Mouse (Mus musculus) forebrain, embryonic 12.5 days (tissue): ENCODE measurements at regions not wholly inside any gene's neighbourhood (a gene's known extent, or its start where the extent isn't known, plus 50 kb on each side); places are given as distances from the start of the nearest gene placed in this dataset.

Experiments
- ATAC-seq: fragments of 200-750 bp; cut with Nextera tagmentation; 2 replicates; pipeline ENCODE4 v1.8.0; 2017; ENCODE audit warnings: moderate TSS enrichment; ENCODE audit not compliant: low FRiP score
- H3K27ac ChIP-seq: fragments of 300-500 bp; sonication (generic); 2 replicates; pipeline ENCODE4 v1.5.1; 2016; ENCODE audit warnings: mild to moderate bottlenecking
- H3K27me3 ChIP-seq: fragments of 300-500 bp; sonication (generic); 2 replicates; pipeline ENCODE4 v1.6.1; 2016; ENCODE audit warnings: mild to moderate bottlenecking
- H3K36me3 ChIP-seq: fragments of 300-500 bp; sonication (generic); replicated peaks from 2 replicates; pipeline ENCODE4 v1.6.1; 2016; ENCODE audit warnings: mild to moderate bottlenecking
- H3K4me1 ChIP-seq: fragments of 300-500 bp; sonication (generic); 2 replicates; pipeline ENCODE4 v1.6.1; 2016
- H3K4me2 ChIP-seq: fragments of 300-500 bp; sonication (generic); 2 replicates; pipeline ENCODE4 v1.6.1; 2016; ENCODE audit warnings: mild to moderate bottlenecking, moderate library complexity
- H3K4me3 ChIP-seq: fragments of 300-500 bp; sonication (generic); replicated peaks from 2 replicates; pipeline ENCODE4 v1.5.1; 2016; ENCODE audit warnings: mild to moderate bottlenecking
- H3K9ac ChIP-seq: fragments of 300-500 bp; sonication (generic); 2 replicates; pipeline ENCODE4 v1.6.1; 2016; ENCODE audit warnings: mild to moderate bottlenecking
- H3K9me3 ChIP-seq: fragments of 300-500 bp; sonication (generic); 2 replicates; pipeline ENCODE4 v1.6.1; 2016
- WGBS: fragments of 180-500 bp; shearing (Covaris S2); methylation state at CpG from one replicate; pipeline ENCODE4 v1.1.7; 2016; 5-methylcytosine and 5-hydroxymethylcytosine counted together

DNA sequence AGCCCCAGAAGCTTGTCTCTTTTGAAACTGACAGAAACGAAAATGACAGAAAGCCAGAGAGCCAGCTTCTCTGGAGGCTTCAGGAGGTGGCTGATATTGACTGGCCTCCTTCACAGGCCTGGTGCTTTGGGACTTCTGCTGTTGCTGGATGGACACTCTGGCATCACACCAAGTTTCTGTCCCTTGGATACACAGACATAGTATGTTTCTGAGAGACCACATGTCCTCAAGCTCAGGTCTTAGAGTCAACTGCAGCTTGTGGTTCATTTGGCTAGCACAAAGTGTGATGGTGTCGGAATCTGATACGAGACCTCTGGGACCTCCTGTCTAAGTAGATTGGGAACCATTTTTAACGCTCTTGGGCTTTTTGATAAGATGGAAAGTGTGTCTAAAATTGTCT, 502.0 kb downstream of the Sqor start:
- H3K4me2 ChIP-seq: no peak overlapping the region
- 83% methylated on average over 4 of the region's 4 CpGs for WGBS
- no peak overlapping the region for H3K27ac ChIP-seq
- ATAC-seq: no peak
- no peaks in the 10 kb centered on the region for H3K27me3 ChIP-seq
- H3K9ac ChIP-seq: no peak overlapping the region
- H3K4me1 ChIP-seq: no peaks in the 10 kb centered on the region
- H3K4me3 ChIP-seq: no peak overlapping the region
- no peaks in the 10 kb centered on the region for H3K36me3 ChIP-seq
- no peaks in the 10 kb centered on the region for H3K9me3 ChIP-seq

DNA sequence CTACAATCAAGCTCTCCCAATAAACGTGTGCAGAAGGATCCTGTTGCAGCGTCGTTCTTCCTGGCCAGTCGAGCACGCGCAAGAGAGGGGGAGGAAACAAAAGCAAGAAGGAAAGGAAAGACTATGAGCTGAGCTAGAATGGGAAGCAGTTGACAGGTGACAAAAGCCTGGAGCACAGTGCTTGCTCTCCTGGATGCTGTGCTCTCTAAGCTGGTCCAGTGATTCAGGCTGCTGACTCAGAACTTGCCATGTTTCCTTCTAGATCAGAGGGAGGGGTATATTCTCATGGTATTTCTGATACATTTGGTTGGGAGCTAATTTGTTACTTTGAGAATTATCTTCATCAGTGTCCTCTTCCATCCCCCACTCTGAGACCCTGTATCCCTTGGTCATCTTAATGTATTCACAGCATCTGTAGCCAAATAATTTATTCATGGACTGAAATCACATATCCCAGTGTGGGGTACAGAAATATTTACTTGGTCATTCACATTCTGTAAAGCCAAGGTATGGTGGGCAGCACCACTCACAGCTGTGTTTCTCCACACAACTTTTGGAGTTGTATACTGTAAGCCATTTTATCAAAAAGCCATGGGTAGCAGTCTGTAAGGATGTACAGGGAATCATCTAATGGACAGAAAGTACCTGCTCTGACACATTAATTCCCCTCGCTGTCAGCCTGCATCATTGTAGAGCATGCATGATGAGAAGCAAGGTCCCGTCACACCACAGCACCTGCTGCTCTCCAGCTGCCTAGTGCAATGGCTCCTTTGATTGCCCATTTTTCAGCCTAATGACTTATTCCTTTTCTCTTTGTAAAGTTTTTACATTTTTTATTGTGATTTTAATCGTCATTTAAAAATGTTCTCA, 510.1 kb downstream of the Sqor start:
- WGBS: 80% methylated on average over 9 of the region's 9 CpGs
- peak; percentile 53; the same call in 1 of the 2 replicates for ATAC-seq

DNA sequence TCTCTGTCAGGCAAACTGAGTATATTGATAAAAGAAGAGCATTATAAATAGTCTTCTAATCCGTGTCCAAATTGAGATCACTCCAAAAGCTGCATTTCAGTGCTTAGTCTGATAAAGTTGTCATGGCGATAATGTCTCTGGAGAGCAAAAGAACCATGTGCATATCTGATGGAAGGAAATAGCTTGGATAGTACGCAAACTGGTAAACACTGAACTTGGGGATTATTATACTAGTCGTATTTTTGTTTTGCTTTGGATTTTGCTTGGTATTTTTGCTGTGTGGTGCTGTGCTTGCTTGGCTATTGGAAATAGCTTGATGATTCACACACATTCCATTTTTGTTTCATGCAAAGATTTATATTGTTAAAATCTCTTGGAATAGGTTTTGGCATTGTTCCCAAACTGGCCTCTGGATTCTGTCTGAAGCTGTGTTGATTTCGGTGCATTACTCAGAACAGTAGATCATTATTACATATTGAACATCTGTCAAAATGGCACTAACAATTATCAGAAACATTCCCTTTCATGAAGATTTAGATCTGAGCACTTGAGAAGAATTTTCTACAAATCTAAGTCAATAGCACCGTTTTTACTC, 510.8 kb downstream of the Sqor start:
- H3K36me3 ChIP-seq: no peaks in the 10 kb centered on the region
- no peak; the same call in 1 of the 2 replicates for ATAC-seq
- 81% methylated on average over 6 of the region's 6 CpGs for WGBS

More for the DNA sequence above, 510.1 kb downstream of the Sqor start:
- no peak overlapping the region for H3K4me3 ChIP-seq
- no peak overlapping the region for H3K4me2 ChIP-seq
- no peak overlapping the region for H3K9ac ChIP-seq
- H3K27me3 ChIP-seq: no peaks in the 10 kb centered on the region
- no peaks in the 10 kb centered on the region for H3K36me3 ChIP-seq
- H3K27ac ChIP-seq: no peak overlapping the region
- H3K9me3 ChIP-seq: no peaks in the 10 kb centered on the region
- H3K4me1 ChIP-seq: no peaks in the 10 kb centered on the region

DNA sequence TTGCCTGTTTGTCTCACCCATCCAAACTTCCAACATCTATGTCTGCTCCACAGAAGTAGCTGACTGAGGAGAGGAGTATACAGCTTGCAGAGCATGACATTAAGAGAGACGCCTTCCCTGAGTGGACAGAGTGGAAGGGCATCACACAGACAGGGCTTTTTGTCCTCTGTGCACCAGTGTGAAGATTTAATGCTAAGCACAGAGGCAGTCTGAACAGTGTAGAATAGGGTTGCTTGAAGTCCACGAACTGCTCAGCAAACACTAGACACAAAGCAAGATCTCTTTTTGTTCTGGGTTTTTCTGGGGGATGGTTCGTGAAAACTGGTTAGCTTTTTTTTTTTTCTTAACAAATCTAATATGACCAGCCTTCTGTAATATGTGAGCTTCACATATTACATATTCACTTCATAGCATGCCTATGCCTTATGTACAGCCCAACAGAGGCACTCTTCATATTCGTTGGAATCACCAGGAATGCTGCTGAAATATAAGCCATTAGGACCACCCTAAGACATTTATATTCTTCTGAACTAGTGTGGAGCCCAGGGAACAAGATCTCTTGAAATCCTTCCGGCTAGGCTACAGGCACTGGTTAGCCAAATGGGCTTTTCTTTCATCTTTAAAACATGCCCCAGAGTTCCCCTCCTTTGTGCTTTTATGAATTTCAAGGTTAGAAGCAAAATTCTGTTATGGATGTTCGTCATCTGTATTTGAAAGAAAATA, 546.7 kb downstream of the Sqor start:
- ATAC-seq: no peak
- no peaks in the 10 kb centered on the region for H3K36me3 ChIP-seq
- 76% methylated on average over 6 of the region's 6 CpGs for WGBS
- no peak overlapping the region for H3K27ac ChIP-seq
- H3K27me3 ChIP-seq: no peaks in the 10 kb centered on the region
- H3K9me3 ChIP-seq: no peaks in the 10 kb centered on the region
- no peak overlapping the region for H3K4me3 ChIP-seq
- H3K9ac ChIP-seq: no peak overlapping the region
- H3K4me1 ChIP-seq: no peaks in the 10 kb centered on the region
- no peak overlapping the region for H3K4me2 ChIP-seq

More for the DNA sequence above, 510.8 kb downstream of the Sqor start:
- no peak overlapping the region for H3K4me3 ChIP-seq
- H3K4me2 ChIP-seq: no peak overlapping the region
- H3K9me3 ChIP-seq: no peaks in the 10 kb centered on the region
- no peaks in the 10 kb centered on the region for H3K27me3 ChIP-seq
- H3K27ac ChIP-seq: no peak overlapping the region
- no peak overlapping the region for H3K9ac ChIP-seq
- H3K4me1 ChIP-seq: no peaks in the 10 kb centered on the region

DNA sequence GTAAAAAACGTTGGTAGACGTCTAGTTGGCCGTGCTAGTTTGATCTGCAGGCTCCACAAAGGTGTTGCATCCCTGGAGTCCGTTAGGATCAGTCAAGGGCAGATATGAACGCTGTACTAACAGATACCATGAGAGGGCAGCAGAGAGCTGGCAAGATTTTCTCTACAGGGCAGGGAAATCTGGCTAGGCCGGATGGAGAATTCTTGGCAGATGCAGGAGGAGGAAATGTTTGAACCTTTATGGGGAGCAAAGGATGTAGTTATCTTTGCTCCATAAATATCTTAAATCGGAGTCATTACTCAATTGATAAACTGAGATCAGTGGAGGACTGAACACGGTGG, 547.2 kb downstream of the Sqor start:
- ATAC-seq: peak; percentile 90
- Histone ChIP-seq H3K9ac (no peak overlapping the region), H3K27me3 (no peaks in the 10 kb centered on the region), H3K27ac (no peak overlapping the region), H3K9me3 (no peaks in the 10 kb centered on the region), H3K4me3 (no peak overlapping the region), H3K4me1 (no peaks in the 10 kb centered on the region), H3K4me2 (no peak overlapping the region), H3K36me3 (no peaks in the 10 kb centered on the region)
- 25% methylated on average over 8 of the region's 8 CpGs for WGBS

DNA sequence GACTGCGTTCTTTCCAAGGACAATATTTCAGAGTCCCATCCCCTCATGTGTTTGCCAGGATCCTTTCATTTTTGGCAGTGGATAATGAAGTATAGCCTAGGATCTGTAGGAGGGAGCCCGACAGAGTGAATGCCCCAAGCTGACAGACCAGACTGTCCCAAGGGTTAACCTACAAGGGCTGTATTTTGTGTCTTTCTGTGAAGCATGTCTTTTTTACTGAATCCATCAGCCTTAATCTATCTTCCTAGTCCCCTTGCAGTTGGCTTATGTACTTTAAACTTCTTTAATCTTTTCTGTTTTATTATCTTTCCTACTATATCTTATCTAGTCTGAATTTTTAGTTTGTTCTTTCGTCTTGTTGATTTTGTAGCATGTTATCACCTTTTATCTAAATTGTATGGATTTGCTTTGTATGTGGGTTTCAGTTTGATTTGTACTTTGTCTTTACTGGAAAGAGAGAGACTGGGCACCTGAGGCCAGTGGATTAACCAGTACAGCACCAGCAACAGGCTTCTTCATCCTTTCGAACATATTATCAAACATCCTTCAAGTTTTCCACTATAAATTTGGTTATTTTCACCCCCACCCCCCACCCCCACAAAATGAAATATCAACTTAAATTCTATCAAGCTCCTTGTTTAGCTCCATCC, 555.5 kb downstream of the Sqor start:
- WGBS: 88% methylated on average over 4 of the region's 4 CpGs
- Histone ChIP-seq H3K27me3 (no peaks in the 10 kb centered on the region), H3K4me1 (peaks cover 8% of the 10 kb centered on the region), H3K9me3 (no peaks in the 10 kb centered on the region), H3K9ac (no peak overlapping the region), H3K36me3 (no peaks in the 10 kb centered on the region), H3K4me2 (no peak overlapping the region), H3K4me3 (no peak overlapping the region), H3K27ac (no peak overlapping the region)
- no peak for ATAC-seq

DNA sequence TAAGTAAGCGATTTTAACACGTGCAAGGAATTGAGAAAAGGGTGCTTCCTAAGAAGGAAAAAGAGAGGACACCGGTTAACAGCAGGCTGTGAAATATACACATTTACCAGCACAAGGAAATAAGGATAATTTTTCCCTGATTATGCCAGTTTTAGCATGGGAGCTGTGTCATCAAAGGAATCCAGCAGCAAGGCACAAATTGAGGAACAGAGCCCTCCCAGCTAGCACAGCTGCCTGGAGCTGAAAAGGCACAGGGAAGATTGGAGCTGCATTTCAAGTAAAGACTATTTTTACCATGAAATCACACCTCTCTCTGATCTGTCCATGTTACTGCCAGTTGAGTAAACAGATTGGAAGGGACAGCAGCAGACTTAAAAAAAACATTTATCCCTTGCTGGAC, 558.7 kb downstream of the Sqor start:
- no peak overlapping the region for H3K4me3 ChIP-seq
- no peak for ATAC-seq
- WGBS: 86% methylated on average over 3 of the region's 3 CpGs
- H3K27ac ChIP-seq: no peak overlapping the region
- no peak overlapping the region for H3K4me2 ChIP-seq
- no peak overlapping the region for H3K9ac ChIP-seq
- H3K36me3 ChIP-seq: no peaks in the 10 kb centered on the region
- peaks cover 8% of the 10 kb centered on the region for H3K4me1 ChIP-seq
- H3K27me3 ChIP-seq: no peaks in the 10 kb centered on the region
- H3K9me3 ChIP-seq: no peaks in the 10 kb centered on the region

DNA sequence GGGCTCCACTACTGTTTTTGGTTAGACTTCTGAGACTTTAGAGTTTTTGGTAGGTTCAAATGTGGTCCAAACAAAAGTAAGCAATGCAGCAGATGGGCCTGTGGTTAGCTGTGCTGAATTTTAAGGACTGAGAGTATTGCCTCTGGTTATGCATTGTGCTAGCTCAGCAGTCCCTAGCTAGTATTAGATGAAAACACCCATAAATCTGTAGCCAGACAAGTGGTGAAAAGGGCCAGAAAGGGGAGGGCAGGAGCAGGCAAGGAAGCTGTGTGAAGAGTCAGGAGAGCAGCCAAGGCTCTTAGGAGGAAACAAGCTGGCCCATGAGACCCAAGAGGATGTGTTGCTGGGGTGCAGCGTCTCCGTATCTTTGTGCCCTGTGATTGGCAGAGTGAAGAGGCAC, 559.9 kb downstream of the Sqor start:
- Histone ChIP-seq H3K27me3 (no peaks in the 10 kb centered on the region), H3K9me3 (no peaks in the 10 kb centered on the region), H3K4me3 (no peak overlapping the region), H3K36me3 (no peaks in the 10 kb centered on the region), H3K4me2 (no peak overlapping the region), H3K4me1 (peaks cover 8% of the 10 kb centered on the region), H3K9ac (no peak overlapping the region), H3K27ac (no peak overlapping the region)
- 81% methylated on average over 2 of the region's 2 CpGs for WGBS
- ATAC-seq: no peak

DNA sequence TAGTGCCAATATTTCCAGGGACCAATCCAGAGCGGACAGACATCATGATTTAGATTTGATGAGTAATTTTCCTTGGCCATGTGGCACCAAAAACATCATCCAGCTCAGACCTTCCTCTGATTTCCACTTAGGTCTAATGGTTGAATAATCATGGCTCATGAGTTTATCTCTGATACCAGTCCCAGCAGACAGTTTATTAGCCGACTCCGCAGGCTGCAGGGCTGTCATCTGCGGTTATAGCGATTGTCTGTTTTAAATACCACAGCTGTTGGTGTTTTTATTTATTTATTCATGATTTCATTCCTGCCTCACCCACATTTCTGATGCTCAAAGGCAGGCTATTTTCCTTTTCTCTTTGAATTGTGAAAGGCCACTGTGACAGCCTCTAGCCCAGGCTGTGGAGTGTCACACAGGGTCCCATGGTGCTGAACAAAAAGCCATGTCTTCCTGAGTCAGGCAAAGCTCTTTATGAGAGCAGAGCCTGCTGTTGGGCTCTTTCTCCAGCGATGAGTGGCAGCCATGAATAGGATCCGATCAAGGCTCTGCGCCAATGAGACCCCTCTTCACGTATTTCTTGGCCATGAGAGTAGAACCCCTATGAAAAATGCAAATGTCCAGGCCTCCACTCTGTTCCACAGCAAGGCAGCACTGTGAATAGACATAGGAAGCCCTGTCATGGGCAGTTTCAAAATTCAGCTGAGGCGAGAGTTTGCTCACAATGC, 584.7 kb downstream of the Sqor start:
- Histone ChIP-seq H3K27me3 (no peaks in the 10 kb centered on the region), H3K27ac (peak overlapping the region; percentile 59), H3K4me1 (peaks cover 7% of the 10 kb centered on the region; the same call in 1 of the 2 replicates), H3K9ac (no peak overlapping the region), H3K4me3 (no peak overlapping the region), H3K9me3 (no peaks in the 10 kb centered on the region), H3K4me2 (no peak overlapping the region), H3K36me3 (no peaks in the 10 kb centered on the region)
- WGBS: 50% methylated on average over 10 of the region's 10 CpGs
- peak; percentile 79; the same call in 1 of the 2 replicates for ATAC-seq

DNA sequence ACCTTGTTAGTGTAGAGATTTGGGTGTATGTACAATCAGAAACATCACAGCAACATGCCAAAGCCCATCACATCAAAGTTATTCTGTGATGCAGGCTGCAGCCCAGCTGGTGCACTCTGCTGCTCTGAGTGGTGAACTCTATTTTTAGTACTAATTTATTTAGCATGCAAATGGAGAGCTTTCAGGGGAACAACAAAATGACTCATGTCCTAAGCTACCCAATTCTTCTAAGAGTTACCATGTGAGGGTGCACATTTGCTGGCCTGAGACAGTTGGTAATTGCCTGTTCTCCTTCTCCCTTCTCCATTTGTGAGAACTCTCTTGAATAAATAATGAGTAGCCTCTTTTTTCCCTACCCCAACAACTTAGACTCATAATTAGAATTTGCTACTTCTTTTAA, 599.2 kb downstream of the Sqor start:
- Histone ChIP-seq H3K9ac (no peak overlapping the region), H3K4me2 (no peak overlapping the region), H3K4me3 (no peak overlapping the region), H3K36me3 (no peaks in the 10 kb centered on the region), H3K4me1 (no peaks in the 10 kb centered on the region), H3K27ac (no peak overlapping the region), H3K9me3 (no peaks in the 10 kb centered on the region), H3K27me3 (no peaks in the 10 kb centered on the region)
- peak; percentile 91 for ATAC-seq

DNA sequence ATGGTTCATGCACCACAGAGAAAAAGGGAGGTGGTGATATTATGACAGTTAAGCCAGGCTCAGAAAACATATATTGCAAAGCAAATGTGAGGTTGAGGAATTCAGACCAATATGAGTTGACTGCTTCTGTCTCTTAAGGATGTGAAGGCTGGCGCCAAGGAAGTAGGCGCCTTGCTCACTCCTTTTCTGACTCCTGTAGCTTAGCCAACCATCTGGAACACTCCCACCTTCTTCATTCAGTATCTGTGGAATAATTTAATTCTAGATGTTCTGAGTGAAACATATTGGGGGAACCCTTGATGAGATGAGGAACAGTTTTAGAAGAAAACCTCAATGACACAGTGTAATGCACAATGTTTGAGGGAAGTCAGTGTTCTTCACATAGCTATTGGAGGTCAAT, 601.5 kb downstream of the Sqor start:
- no peak overlapping the region for H3K27ac ChIP-seq
- no peak overlapping the region for H3K4me3 ChIP-seq
- H3K9ac ChIP-seq: no peak overlapping the region
- 90% methylated on average over 2 of the region's 2 CpGs for WGBS
- no peaks in the 10 kb centered on the region for H3K4me1 ChIP-seq
- ATAC-seq: no peak
- H3K4me2 ChIP-seq: no peak overlapping the region
- no peaks in the 10 kb centered on the region for H3K9me3 ChIP-seq
- H3K27me3 ChIP-seq: no peaks in the 10 kb centered on the region
- H3K36me3 ChIP-seq: no peaks in the 10 kb centered on the region
